Mouse (Mus musculus): ENCODE results near the gene Adam8.

Adam8 gene

GRCm38 (mm10) chr7:139992406-139992805 lies at the start of gene Adam8:
Adam8 (minus strand) TSS chr7:139992562.
- in situ Hi-C loops (cut with MboI): no loop called here

GRCm38 (mm10) chr7:140037171-140037555 lies 44.8 kb upstream of the Adam8 start:
- in situ Hi-C loops (cut with MboI): no loop called here

GRCm38 (mm10) chr7:140036281-140037170 lies 44.2 kb upstream of the Adam8 start, which contains the start of the genes Zfp511 and Tubgcp2:
Zfp511 (plus strand) TSS chr7:140036391.
Tubgcp2 (minus strand) TSS chr7:140036669.
- in situ Hi-C loops (cut with MboI): no loop called here

- in situ Hi-C loops (cut with MboI): no loop called here
These were observed 43.1 kb upstream of the Adam8 start for GRCm38 (mm10) chr7:140035456-140035855.

GRCm38 (mm10) chr7:140033386-140033785 lies 41.0 kb upstream of the Adam8 start:
- in situ Hi-C loops (cut with MboI): no loop called here

GRCm38 (mm10) chr7:140032366-140032765 lies 40.0 kb upstream of the Adam8 start:
- in situ Hi-C loops (cut with MboI): no loop called here

GRCm38 (mm10) chr7:140031771-140032170 lies 39.4 kb upstream of the Adam8 start:
- in situ Hi-C loops (cut with MboI): no loop called here

GRCm38 (mm10) chr7:140011336-140011735 lies 19.0 kb upstream of the Adam8 start:
- in situ Hi-C loops (cut with MboI): no loop called here

GRCm38 (mm10) chr7:140007781-140008180 lies 15.4 kb upstream of the Adam8 start:
- in situ Hi-C loops (cut with MboI): no loop called here

GRCm38 (mm10) chr7:140006861-140007611 lies 14.7 kb upstream of the Adam8 start:
- in situ Hi-C loops (cut with MboI): no loop called here

GRCm38 (mm10) chr7:140004666-140005065 lies 12.3 kb upstream of the Adam8 start:
- in situ Hi-C loops (cut with MboI): no loop called here

- in situ Hi-C loops (cut with MboI): no loop called here
These were observed 8.9 kb upstream of the Adam8 start for GRCm38 (mm10) chr7:140001086-140001740.

GRCm38 (mm10) chr7:139998691-139999350 lies 6.5 kb upstream of the Adam8 start:
- in situ Hi-C loops (cut with MboI): no loop called here

GRCm38 (mm10) chr7:139994676-139995075 lies 2.3 kb upstream of the Adam8 start:
- in situ Hi-C loops (cut with MboI): no loop called here

GRCm38 (mm10) chr7:139994202-139994601 lies 1.8 kb upstream of the Adam8 start:
- in situ Hi-C loops (cut with MboI): no loop called here

- in situ Hi-C loops (cut with MboI): no loop called here
These were observed 1.2 kb upstream of the Adam8 start for GRCm38 (mm10) chr7:139993532-139993931.

- in situ Hi-C loops (cut with MboI): no loop called here
These were observed 1.4 kb downstream of the Adam8 start for GRCm38 (mm10) chr7:139990864-139991394.

- in situ Hi-C loops (cut with MboI): no loop called here
These were observed 4.1 kb downstream of the Adam8 start for GRCm38 (mm10) chr7:139988272-139988671.

- in situ Hi-C loops (cut with MboI): no loop called here
These were observed 7.9 kb downstream of the Adam8 start for GRCm38 (mm10) chr7:139984505-139984904.

GRCm38 (mm10) chr7:139982058-139982457 lies 10.3 kb downstream of the Adam8 start:
- in situ Hi-C loops (cut with MboI): no loop called here

GRCm38 (mm10) chr7:139980778-139981177 lies 11.6 kb downstream of the Adam8 start:
- in situ Hi-C loops (cut with MboI): no loop called here

Data from mature B cell (primary cell).